Mouse (Mus musculus): ENCODE results near the gene Eef1b2.

Eef1b2 gene

GRCm38 (mm10) chr1:63192306-63193065 lies 15.9 kb downstream of the Eef1b2 start:
- DNase-seq (ENCODE audit: low spot score in 2 of 2) = no peak

GRCm38 (mm10) chr1:63195848-63196512 lies 19.4 kb downstream of the Eef1b2 start:
- no peak for DNase-seq (ENCODE audit: low spot score in 2 of 2)

- peak in 1 of 2 experiments; percentile 28 for DNase-seq (ENCODE audit: low spot score in 2 of 2)
Measured at GRCm38 (mm10) chr1:63199387-63199786, 22.8 kb downstream of the Eef1b2 start.

DNA sequence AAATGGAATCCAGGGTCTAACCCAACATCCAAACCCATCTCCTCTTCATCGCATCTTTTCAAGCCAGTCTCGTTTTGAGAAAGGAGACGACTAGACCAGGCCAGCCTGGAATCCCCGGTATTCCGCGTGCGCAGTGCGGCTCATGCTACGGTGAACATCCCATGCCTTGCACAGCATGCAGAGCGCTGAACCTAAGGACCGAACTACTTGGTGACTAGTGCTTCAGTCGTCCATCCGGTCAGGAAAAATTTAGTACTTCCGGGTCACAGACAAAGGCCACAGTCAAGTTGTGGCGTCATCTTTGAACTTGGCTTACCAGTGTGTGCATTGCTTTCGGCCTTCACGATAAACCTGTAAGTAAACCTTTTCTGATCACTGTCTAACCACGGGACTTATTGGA lies 23.7 kb downstream of the Eef1b2 start:
- no peak for DNase-seq (ENCODE audit: low spot score in 2 of 2)

DNA sequence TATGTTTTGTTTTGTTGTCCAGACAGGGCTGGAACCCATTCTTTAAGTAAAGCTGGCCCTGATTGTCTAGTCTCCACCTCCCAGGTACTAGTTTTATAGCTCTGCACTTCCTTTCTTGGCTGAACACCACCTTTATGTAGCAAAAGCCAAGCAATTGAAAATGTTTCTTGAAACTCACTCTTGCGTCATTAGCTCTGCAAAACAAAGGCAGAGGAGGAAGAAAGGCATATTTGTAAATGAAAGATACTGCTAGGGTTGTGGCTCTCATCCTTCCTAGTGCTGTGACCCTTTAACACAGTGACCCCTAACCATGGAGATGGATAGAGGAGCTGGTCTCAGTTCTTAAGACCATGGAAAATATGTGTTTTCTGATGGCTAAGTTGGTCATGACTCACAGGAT lies 25.0 kb downstream of the Eef1b2 start:
- no peak for DNase-seq (ENCODE audit: low spot score in 2 of 2)

- no peak for DNase-seq (ENCODE audit: low spot score in 2 of 2)
Measured at GRCm38 (mm10) chr1:63203471-63203870, 26.8 kb downstream of the Eef1b2 start.

GRCm38 (mm10) chr1:63203950-63204659 lies 27.5 kb downstream of the Eef1b2 start:
- DNase-seq (ENCODE audit: low spot score in 2 of 2) = no peak

- DNase-seq (ENCODE audit: low spot score in 2 of 2) = no peak
Measured at GRCm38 (mm10) chr1:63204660-63205394, 28.2 kb downstream of the Eef1b2 start.

- DNase-seq (ENCODE audit: low spot score in 2 of 2) = no peak
Measured at GRCm38 (mm10) chr1:63207607-63208006, 31.0 kb downstream of the Eef1b2 start.

DNA sequence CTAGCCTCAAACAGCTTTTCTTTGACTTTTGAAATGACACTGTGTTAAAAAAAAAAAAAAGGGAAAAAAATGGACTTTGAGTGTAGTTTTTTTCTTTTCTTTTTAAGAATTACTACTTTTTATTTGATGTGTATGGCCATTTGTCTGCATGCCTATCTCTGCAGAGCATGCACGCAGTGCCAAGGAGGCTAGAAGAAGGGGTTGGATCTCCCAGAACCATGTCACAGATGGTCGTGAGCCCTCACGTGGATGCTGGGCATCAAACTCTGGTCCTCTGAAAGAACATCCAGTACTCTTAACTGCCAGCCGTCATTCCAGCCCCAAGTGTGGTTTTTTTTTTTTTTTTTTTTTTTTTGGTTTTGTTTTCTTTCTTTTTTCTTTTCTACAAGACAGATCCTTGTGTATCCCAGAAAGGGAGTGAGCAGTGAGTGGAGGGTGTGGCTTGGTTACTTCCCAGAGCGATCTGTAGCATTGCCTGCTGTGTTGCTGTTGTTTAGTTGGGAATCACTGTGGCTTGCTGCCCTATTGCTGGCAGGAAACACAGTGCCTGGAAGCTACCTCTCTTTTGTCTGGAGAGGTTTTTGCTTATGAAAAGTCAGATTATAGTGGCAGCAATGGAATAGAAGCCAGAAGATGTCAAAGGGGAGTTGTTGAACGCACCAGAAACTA lies 33.4 kb downstream of the Eef1b2 start:
- no peak for DNase-seq (ENCODE audit: low spot score in 2 of 2)

- no peak for DNase-seq (ENCODE audit: low spot score in 2 of 2)
Measured at GRCm38 (mm10) chr1:63213478-63214270, 37.0 kb downstream of the Eef1b2 start.

GRCm38 (mm10) chr1:63214271-63214558 lies 37.6 kb downstream of the Eef1b2 start, which contains the start of gene Gpr1:
Gene Gpr1, minus strand, starts transcription at chr1:63214543.
- no peak for DNase-seq (ENCODE audit: low spot score in 2 of 2)

DNA sequence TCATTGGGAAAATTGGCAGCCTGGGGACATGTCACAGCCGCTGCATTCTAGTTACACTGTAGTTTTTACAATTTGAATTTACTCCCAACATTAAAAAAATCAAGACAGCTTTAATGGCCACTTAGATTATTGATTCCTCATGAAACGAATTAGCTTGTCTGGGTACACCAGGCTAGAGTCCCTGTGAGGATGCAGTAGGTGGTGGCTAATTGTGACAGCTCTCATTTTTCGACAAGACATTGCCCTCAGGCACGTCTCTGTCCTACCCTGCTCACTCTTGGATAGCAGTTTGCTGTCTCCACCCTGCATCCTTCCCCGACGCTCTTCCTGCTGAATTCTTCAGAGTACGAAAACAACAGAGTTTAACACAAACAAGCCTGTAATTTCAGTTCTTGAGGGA lies 38.0 kb downstream of the Eef1b2 start:
- no peak for DNase-seq (ENCODE audit: low spot score in 2 of 2)

GRCm38 (mm10) chr1:63219277-63219676 lies 42.7 kb downstream of the Eef1b2 start:
- no peak for DNase-seq (ENCODE audit: low spot score in 2 of 2)

- no peak for DNase-seq (ENCODE audit: low spot score in 2 of 2)
Measured at GRCm38 (mm10) chr1:63225009-63225408, 48.4 kb downstream of the Eef1b2 start.

GRCm38 (mm10) chr1:63225890-63226289 lies 49.3 kb downstream of the Eef1b2 start:
- no peak for DNase-seq (ENCODE audit: low spot score in 2 of 2)

GRCm38 (mm10) chr1:63227241-63227640 lies 50.6 kb downstream of the Eef1b2 start:
- no peak for DNase-seq (ENCODE audit: low spot score in 2 of 2)
